Mouse (Mus musculus) megakaryocyte-erythroid progenitor cell, adult 5 weeks (primary cell): Measurements from ENCODE around the gene Sntb2. TPM values are rescaled to one million over a fixed set of nuclear protein-coding genes. Genes with fewer than 3 reads are reported as not detected.

Source experiments
- polyA plus RNA-seq: library from polyadenylated mRNA; stranded (reverse); fragments of >175 nt; gene quantifications from 2 replicates; pipeline ENCODE4 v1.2.3, GENCODE M21; 2012

The Sntb2 gene
- 4.4 and 8.0 TPM in 2 replicates for polyA plus RNA-seq

DNA sequence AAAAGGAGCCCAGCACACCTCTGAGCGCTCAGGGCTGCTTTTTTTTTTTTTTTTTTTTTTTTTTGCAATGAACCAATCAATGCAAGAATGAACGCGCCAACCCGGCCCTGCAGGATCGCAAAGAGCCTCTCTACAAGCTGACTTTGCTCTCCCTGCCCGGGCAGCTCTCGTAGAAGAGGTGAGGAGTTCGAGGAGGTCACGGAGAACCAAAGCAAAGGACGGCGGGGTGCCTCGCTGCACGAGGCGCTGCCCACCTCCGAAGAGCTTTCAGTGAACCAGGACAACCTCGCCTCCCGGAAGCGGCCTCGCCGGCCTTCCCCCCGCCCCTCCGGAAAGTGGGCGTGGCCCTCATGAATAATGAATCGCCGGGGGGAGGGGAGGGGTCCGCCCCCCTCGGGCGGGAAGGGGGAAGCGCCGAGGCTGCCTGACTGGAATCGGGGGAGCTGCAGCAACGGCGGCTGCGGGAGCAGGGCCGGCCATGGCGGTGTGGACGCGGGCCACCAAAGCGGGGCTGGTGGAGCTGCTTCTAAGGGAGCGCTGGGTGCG lies at the start of gene Sntb2:
Gene Sntb2, plus strand, starts transcription at position 427 of the 546 bp plus-strand sequence.

DNA sequence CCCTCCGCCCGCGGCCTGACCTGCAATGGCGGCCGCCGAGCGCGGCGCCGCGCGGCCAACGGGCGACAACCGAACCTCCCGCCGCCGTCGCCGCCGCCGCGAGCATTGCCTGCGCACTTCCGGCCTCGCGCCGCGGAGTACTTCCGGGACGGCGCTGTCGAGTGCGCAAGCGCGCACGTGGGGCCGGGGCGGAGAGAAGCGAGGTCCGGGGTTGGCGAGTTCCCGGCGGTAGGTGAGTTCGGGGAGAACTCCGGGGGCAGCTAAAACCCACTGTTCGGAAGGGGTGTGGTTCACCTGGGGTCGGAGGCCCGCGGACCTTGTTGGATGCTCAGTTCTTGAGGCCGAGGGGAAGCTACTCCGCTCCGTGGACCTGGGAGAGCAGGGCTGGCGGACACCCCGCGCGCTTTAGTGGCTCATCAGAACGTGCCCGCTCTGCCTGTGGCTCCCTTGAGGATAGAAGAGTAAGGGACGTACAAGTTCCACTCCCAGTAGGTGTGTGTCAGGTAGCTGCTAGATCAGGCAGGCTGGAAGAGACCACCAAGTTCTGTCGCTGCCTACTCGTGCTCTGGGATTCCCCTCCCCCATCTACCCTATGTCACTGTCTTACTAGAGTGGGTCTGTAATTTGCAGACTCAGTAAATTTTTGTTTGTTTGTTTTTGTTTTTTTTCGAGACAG lies 41.9 kb upstream of the Sntb2 start, which contains the start of gene Utp4:
Gene Utp4, plus strand, starts transcription at position 156 of the 676 bp plus-strand sequence.

DNA sequence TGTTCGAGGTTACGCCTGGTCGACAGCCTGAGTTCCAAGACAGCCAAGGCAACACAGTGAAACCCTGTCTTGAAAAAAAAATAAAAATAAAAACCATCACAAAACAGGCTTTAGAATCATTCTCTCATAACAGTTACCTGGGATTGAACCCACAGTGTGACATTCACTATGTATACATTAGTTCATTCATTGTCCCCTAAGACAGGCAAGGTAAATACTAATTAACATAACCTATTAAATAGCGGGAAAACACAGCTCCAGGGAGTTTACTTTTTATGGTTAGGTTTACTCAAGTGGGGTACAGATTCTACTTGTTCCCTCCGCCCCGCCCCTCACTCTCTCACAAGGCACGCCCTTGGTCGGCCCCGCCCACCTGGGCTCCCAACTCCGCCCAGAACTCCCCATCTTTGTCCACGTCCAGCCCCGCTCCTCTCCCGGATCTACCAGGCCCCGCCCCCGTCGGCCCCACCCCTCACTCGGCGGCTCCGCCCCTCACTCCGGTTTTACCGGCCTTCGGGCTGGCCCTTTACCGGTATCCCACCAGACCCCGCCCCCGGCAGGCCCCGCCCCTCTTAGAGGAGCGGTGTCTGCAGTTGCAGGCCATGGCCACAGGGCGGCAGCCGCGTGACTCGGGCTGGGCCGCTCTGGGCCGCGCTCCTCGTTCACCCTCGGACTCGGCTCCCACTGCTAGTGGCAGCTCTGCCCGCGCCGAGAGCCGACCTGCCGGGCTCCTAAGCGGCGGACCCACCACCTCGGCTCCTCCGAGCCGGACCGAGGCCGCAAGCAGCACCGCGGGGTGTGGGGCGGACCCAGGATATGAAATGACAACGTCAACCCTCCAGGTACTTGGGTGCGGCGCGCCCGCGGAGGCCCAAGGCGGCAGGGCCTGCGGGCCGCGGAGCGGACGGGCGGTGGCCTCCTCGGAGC lies 95.4 kb downstream of the Sntb2 start, which contains the start of gene Vps4a:
Gene Vps4a, plus strand, starts transcription at position 573 of the 927 bp plus-strand sequence.

DNA sequence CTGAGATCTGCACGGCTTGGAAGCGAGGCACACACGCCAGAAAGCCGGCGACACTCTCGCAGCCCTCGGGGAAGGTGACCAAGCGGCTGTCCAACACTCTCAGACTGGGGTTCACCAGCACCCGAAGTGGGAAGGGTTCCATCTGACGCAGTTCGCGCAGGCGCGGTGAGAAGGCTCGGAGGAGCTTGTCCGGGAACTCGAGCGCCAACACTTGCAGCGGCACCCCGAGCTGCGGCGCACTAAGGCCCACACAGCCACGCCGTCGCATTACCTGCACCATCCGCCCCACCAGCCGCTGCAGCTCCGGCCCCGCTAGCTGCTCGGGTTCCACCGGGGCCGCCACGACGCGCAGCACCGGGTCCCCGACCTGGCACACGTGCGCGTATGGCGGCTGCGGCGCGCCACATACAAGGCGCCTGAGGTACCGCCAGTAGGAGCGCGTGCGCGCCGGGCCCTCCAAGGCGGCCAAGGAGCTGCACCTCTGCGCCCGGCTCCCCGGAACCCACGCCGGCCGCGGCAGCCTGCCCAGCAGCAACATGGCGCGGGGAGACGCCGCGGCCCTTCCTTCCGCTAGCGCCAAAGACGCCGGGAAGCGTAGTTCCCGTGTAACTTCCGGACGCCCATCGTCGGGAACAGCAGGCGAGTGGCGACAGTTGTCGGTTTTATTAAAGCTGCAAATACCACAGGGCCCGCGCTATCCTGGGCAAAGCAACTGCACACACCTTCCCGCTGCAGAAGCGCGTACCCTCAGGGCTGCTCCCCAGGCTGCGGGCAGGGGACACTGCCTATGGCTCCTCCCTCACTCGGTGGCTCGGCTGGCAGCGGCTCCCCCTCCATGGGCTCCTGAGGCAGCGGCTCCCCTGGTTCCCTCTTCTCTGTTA lies 112.8 kb downstream of the Sntb2 start, which contains the start of gene Pdf:
Gene Pdf, minus strand, starts transcription at position 554 of the 881 bp plus-strand sequence.

DNA sequence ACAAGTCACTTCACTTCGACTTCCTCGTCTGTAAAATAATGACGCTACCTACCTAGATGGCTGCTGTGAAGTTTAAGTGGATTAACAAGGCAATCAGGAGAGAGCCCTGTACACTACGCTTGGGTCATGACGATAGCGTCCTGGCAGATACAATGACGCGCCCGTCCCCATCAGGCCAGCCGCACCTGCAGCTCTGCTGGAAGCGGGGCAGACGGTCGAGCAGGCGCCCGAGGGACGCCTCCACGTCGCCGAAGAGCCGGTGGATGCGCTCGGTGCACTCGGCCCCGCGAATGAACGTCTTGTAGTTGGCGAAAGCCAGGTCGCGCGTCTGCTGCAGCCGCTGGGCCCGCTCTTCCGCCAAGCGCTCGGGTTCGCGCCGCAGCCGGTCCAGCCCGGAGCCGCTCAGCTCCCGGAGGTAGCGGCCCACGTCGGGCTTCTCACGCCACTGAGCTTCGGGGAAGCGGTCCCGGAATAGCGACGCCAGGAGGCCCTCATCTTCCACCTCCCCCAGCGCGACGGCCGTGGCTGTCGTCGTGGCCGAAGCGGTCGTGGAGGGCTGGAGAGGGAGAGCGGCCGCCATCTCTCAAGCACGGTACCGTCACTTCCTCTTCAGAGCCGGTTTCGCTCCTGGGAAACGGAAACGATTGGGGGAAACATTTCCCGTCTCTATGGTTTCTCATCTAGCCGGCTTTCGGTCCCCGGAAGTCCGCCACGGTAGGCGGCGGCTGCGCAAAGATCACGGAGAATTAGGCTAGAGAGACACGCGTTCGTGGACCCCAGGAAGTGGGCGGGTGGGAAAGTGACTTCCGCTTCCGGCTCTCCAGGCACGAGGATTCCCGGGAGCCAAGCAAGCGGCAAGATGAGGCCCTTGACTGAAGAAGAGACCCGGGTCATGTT lies 120.8 kb downstream of the Sntb2 start, which contains the start of the genes Cog8 and Nip7:
Gene Cog8, minus strand, starts transcription at position 614 of the 897 bp plus-strand sequence.
Gene Nip7, plus strand, starts transcription at position 802 of the 897 bp plus-strand sequence.

DNA sequence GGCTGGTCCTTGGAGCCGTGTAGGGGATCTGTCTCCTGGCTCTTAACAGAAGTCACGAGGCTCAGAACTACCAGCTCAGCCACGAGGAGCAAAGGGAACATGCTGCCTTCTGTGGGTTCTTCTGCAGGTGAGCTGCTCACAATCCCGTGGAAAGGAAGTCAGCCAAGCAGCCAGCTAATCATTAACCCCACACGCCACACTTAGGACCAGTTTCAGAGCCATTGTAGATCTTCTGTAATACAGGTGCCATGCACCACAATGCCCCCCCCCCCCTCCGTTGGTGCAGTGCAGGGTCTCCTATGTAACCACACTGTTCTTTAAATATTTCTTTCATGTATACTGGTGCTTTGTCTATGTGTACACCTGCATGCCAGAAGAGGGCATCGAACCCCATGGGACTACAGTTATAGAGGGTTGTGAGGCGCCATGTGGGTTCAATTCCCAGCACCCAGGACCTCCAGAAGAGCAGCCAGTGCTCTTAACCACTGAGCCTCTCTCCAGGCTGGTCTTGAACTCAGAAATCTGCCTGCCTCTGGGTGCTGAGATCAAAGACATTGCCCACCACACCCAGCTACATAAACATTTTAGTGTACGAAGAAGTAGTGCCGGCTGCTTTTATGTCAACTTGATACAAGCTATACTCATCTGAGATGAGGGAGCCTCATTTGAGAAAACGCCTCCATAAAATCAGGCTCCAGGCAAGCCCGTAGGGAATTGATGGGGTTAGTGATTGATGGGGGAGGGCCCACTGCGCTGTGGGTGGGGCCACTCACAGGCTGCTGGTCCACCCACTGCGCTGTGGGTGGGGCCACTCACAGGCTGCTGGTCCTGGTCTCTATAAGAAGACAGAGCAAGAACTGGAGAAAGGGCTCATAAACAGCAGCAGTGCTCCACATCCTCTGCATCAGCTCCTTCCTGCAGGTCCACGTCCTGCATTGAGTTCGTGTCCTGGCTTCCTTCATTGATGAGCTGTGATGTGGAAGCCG lies 130.3 kb downstream of the Sntb2 start, which contains the start of gene Tmed6:
Gene Tmed6, minus strand, starts transcription at position 134 of the 986 bp plus-strand sequence.

Other genes starting within 250 kb of the Sntb2 start
- not detected in 2 replicates for gene Has3, start 65.5 kb upstream of the Sntb2 start, polyA plus RNA-seq
- 10.0 and 16.5 TPM in 2 replicates for gene Utp4, start 42.1 kb upstream of the Sntb2 start, polyA plus RNA-seq
- gene Vps4a, start 95.5 kb downstream of the Sntb2 start, polyA plus RNA-seq = 23.3 and 26.7 TPM in 2 replicates
- 19.1 and 21.1 TPM in 2 replicates for gene Pdf, start 112.9 kb downstream of the Sntb2 start, polyA plus RNA-seq
- gene Cog8, start 120.9 kb downstream of the Sntb2 start, polyA plus RNA-seq = 17.3 and 17.5 TPM in 2 replicates
- 10.3 and 19.1 TPM in 2 replicates for gene Nip7, start 121.1 kb downstream of the Sntb2 start, polyA plus RNA-seq
- gene Tmed6, start 129.9 kb downstream of the Sntb2 start, polyA plus RNA-seq = 0.08 TPM in 1 of 2 replicates, not detected in the other
- gene Terf2, start 160.8 kb downstream of the Sntb2 start, polyA plus RNA-seq = 21.2 and 23.9 TPM in 2 replicates
- 22.5 and 24.1 TPM in 2 replicates for gene Cyb5b, start 214.9 kb downstream of the Sntb2 start, polyA plus RNA-seq